Comparison of ENCODE assay signal across 8 mouse cellular contexts in genomic region chr15:80096946-80097881, GRCm38 (mm10). TPM values are rescaled to one million over a fixed set of nuclear protein-coding genes. Genes with fewer than 3 reads are reported as not detected.
DNase-seq lines count a peak whose midpoint lies in the region; ATAC-seq and TF ChIP-seq lines count a peak whose summit lies in the region.

No protein-coding gene starts in this region.

- no peak overlapping the region for H3K4me2 ChIP-seq in kidney, embryonic 14.5 days (replicated peaks; ENCODE audit: low read depth, low read length)
- H3K4me2 ChIP-seq in forebrain, embryonic 13.5 days: peak overlapping the region; percentile 29
- H3K4me2 ChIP-seq in midbrain, embryonic 14.5 days (ENCODE audit: low read length): peak overlapping the region; percentile 20

- H3K27ac ChIP-seq in kidney, adult 2 months (ENCODE audit: insufficient read depth, low read depth, low read length): no peak overlapping the region
- H3K27ac ChIP-seq in kidney, embryonic 14.5 days (ENCODE audit: low read depth, low read length): no peak overlapping the region
- H3K27ac ChIP-seq in forebrain, embryonic 13.5 days: 0 out of 2 replicates have a peak overlapping the region, but pooled peaks have one; percentile 19
- peak overlapping the region; percentile 26 for H3K27ac ChIP-seq in midbrain, embryonic 14.5 days (replicated peaks; ENCODE audit: low read depth, low read length)

- no peak for TF ChIP-seq CTCF in kidney, adult 2 months (conservative IDR thresholded peaks at IDR 0.05; ENCODE audit: insufficient read depth, insufficient read length, low read depth, low read length)

- H3K36me3 ChIP-seq in kidney, adult 2 months (ENCODE audit: control insufficient read depth, insufficient read depth, low read length): no peaks in the 10 kb centered on the region
- no peaks in the 10 kb centered on the region for H3K36me3 ChIP-seq in kidney, embryonic 14.5 days (ENCODE audit: control insufficient read depth, insufficient read depth, low read length)
- H3K36me3 ChIP-seq in forebrain, embryonic 13.5 days (ENCODE audit: poor library complexity, severe bottlenecking): no peaks in the 10 kb centered on the region
- H3K36me3 ChIP-seq in midbrain, embryonic 14.5 days (ENCODE audit: control insufficient read depth, insufficient read depth, low read length): no peaks in the 10 kb centered on the region

- DNase-seq in kidney, adult 2 months: peak; percentile 34
- DNase-seq in ZHBTc4 (ENCODE audit: low read depth, low spot score) (peak; percentile 72), adipocyte (ENCODE audit: low spot score) (no peak)
- peak; percentile 43 to 72 for DNase-seq in kidney, postnatal 36 days
- peak; percentile 80 for DNase-seq in midbrain, embryonic 14.5 days
- DNase-seq in thymus, postnatal 25 days: peak; percentile 52

- WGBS in kidney, adult 2 months: 28% methylated on average over 20 of the region's 20 CpGs
- WGBS in kidney, embryonic 14.5 days: 25% methylated on average over 20 of the region's 20 CpGs
- 25% methylated on average over 18 of the region's 20 CpGs for WGBS in forebrain, embryonic 13.5 days
- WGBS in midbrain, embryonic 14.5 days: 25% methylated on average over 19 of the region's 20 CpGs

- no peaks in the 10 kb centered on the region for H3K9me3 ChIP-seq in kidney, embryonic 14.5 days (ENCODE audit: control insufficient read depth, low read length)
- H3K9me3 ChIP-seq in forebrain, embryonic 13.5 days (replicated peaks): no peaks in the 10 kb centered on the region
- H3K9me3 ChIP-seq in midbrain, embryonic 14.5 days (ENCODE audit: control insufficient read depth, low read length): no peaks in the 10 kb centered on the region

- ATAC-seq in kidney, embryonic 14.5 days (ENCODE audit: low FRiP score, low TSS enrichment): no peak; the same call in 1 of the 2 replicates
- 0 out of 2 replicates have a peak, but pooled peaks have one; percentile 48 for ATAC-seq in forebrain, embryonic 13.5 days
- peak; percentile 50; the same call in 1 of the 2 replicates for ATAC-seq in midbrain, embryonic 14.5 days (ENCODE audit: low FRiP score, low TSS enrichment)

- H3K27me3 ChIP-seq in kidney, adult 2 months (replicated peaks; ENCODE audit: control insufficient read depth, insufficient read depth, low read length): no peaks in the 10 kb centered on the region
- H3K27me3 ChIP-seq in kidney, embryonic 14.5 days (ENCODE audit: control insufficient read depth, insufficient read depth, low read length): peaks cover 12% of the 10 kb centered on the region; the same call in 1 of the 2 replicates
- peaks cover 8% of the 10 kb centered on the region; the same call in 1 of the 2 replicates for H3K27me3 ChIP-seq in forebrain, embryonic 13.5 days
- no peaks in the 10 kb centered on the region; the same call in 1 of the 2 replicates for H3K27me3 ChIP-seq in midbrain, embryonic 14.5 days (ENCODE audit: control insufficient read depth, insufficient read depth, low read length)

- H3K4me1 ChIP-seq in kidney, adult 2 months (ENCODE audit: control insufficient read depth, insufficient read depth, low read length): peaks cover 5% of the 10 kb centered on the region; the same call in 1 of the 2 replicates
- H3K4me1 ChIP-seq in kidney, embryonic 14.5 days (ENCODE audit: control insufficient read depth, insufficient read depth, low read length): no peaks in the 10 kb centered on the region
- peaks cover 25% of the 10 kb centered on the region for H3K4me1 ChIP-seq in forebrain, embryonic 13.5 days
- peaks cover 36% of the 10 kb centered on the region for H3K4me1 ChIP-seq in midbrain, embryonic 14.5 days (ENCODE audit: control insufficient read depth, insufficient read depth, low read length)

- no peak for TF ChIP-seq POLR2A in kidney, adult 2 months (IDR thresholded peaks at IDR 0.05; ENCODE audit: low read depth, low read length)

- H3K9ac ChIP-seq in kidney, embryonic 14.5 days (ENCODE audit: low read depth, low read length): no peak overlapping the region
- H3K9ac ChIP-seq in forebrain, embryonic 13.5 days: peak overlapping the region; percentile 51
- peak overlapping the region; percentile 29; the same call in 1 of the 2 replicates for H3K9ac ChIP-seq in midbrain, embryonic 14.5 days (replicated peaks; ENCODE audit: low read length)

- no peak overlapping the region for H3K4me3 ChIP-seq in kidney, adult 2 months (ENCODE audit: insufficient read depth, low read depth, low read length)
- no peak overlapping the region for H3K4me3 ChIP-seq in kidney, embryonic 14.5 days (ENCODE audit: low read length)
- no peak overlapping the region for H3K4me3 ChIP-seq in forebrain, embryonic 13.5 days
- H3K4me3 ChIP-seq in midbrain, embryonic 14.5 days (replicated peaks; ENCODE audit: low read depth, low read length): no peak overlapping the region

RNA-seq across cellular contexts. Expression of gene Rpl3, which starts 5.5 kb away (rescaled TPM):
- polyA plus RNA-seq in kidney, adult 2 months (2012; rRNA removed): 511 and 689 TPM in 2 replicates
- 1,350 and 1,409 TPM in 2 replicates for polyA plus RNA-seq in kidney, embryonic 14.5 days (2014; fragmentation: Nextera tagmentation; extraction: Ambion mirVana)
- polyA plus RNA-seq in forebrain, embryonic 13.5 days (2015; fragmentation: Nextera tagmentation; extraction: Ambion mirVana): 733 and 735 TPM in 2 replicates
- 681 and 724 TPM in 2 replicates for polyA plus RNA-seq in midbrain, embryonic 14.5 days (2014; fragmentation: Nextera tagmentation; extraction: Ambion mirVana)

RNA-seq across cellular contexts. Expression of gene Syngr1, which starts 6.1 kb away (rescaled TPM):
- polyA plus RNA-seq in kidney, adult 2 months (2012; rRNA removed): 94.8 and 106 TPM in 2 replicates
- 9.5 and 11.9 TPM in 2 replicates for polyA plus RNA-seq in kidney, embryonic 14.5 days (2014; fragmentation: Nextera tagmentation; extraction: Ambion mirVana)
- 21.5 and 22.8 TPM in 2 replicates for polyA plus RNA-seq in forebrain, embryonic 13.5 days (2015; fragmentation: Nextera tagmentation; extraction: Ambion mirVana)
- polyA plus RNA-seq in midbrain, embryonic 14.5 days (2014; fragmentation: Nextera tagmentation; extraction: Ambion mirVana): 26.3 and 39.4 TPM in 2 replicates

RNA-seq across cellular contexts. Expression of gene Tab1, which starts 35.7 kb away (rescaled TPM):
- 26.7 and 28.5 TPM in 2 replicates for polyA plus RNA-seq in kidney, adult 2 months (2012; rRNA removed)
- 25.3 and 35.2 TPM in 2 replicates for polyA plus RNA-seq in kidney, embryonic 14.5 days (2014; fragmentation: Nextera tagmentation; extraction: Ambion mirVana)
- polyA plus RNA-seq in forebrain, embryonic 13.5 days (2015; fragmentation: Nextera tagmentation; extraction: Ambion mirVana): 36.6 and 42.4 TPM in 2 replicates
- 37.9 and 42.5 TPM in 2 replicates for polyA plus RNA-seq in midbrain, embryonic 14.5 days (2014; fragmentation: Nextera tagmentation; extraction: Ambion mirVana)

Comparison
In these comparisons a context has a peak if more than half of its experiments do, and no peak if none do; other contexts are left out.
1. H3K27ac ChIP-seq: peak in forebrain, embryonic 13.5 days (single experiment) and midbrain, embryonic 14.5 days (single experiment); none in kidney, adult 2 months (single experiment) and kidney, embryonic 14.5 days (single experiment).